Mouse (Mus musculus) cerebellum, adult 11 months (tissue): ENCODE measurements around the gene Olfr1250.
"Not testable (repeated sequence)": the region's sequence is repeated elsewhere in the genome, so short reads cannot be mapped to it uniquely, and the experiment has no call there.

Source experiments
- DNase-seq: peaks from one replicate; pipeline ENCODE4 v3.0.0; 2022

Gene Olfr1250

GRCm38 (mm10) chr2:89661367-89661766 lies at the start of gene Olfr1250:
Gene Olfr1250, minus strand, starts transcription at chr2:89661467.
- no peak for DNase-seq

GRCm38 (mm10) chr2:89691980-89692379 lies 30.7 kb upstream of the Olfr1250 start:
- DNase-seq = no peak

- DNase-seq = no peak
Measured at GRCm38 (mm10) chr2:89671836-89672235, 10.6 kb upstream of the Olfr1250 start, which contains the start of gene Olfr1251. Gene Olfr1251, minus strand, starts transcription at chr2:89671936.

DNA sequence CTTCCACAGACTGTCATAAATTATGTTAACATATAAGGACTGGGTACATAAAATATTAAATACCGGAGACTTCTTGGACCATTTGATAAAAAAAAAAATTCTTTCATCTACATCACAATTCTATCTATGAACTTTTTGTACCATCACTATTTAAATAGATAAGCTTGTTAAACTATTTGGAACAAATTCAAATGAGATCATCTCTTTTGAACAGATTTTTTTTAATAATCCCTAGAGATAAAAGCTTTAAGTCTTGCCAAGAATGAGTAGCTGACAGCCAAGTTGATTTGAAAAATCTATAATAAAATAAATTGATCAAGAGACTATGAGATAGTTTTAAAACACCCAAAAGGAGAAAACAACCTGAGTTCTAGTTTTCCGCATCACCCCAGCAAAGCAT lies 26.4 kb downstream of the Olfr1250 start, which contains the start of gene Olfr1249:
Olfr1249 (minus strand) TSS at position 101 of the 400 bp plus-strand sequence.
- no peak for DNase-seq

- not testable (repeated sequence) for DNase-seq
Measured at GRCm38 (mm10) chr2:89618145-89618544, 43.1 kb downstream of the Olfr1250 start, which contains the start of gene Olfr1248. Gene Olfr1248, minus strand, starts transcription at chr2:89618245.

GRCm38 (mm10) chr2:89614030-89614429 lies 47.2 kb downstream of the Olfr1250 start, which contains the start of gene Olfr1247:
Gene Olfr1247, minus strand, starts transcription at chr2:89614130.
- DNase-seq = no peak
